Comparison of ENCODE assay signal across 19 mouse cellular contexts in genomic region chr14:57377531-57377930, GRCm38 (mm10). TPM values are rescaled to one million over a fixed set of nuclear protein-coding genes. Genes with fewer than 3 reads are reported as not detected.
DNase-seq lines count a peak whose midpoint lies in the region; ATAC-seq lines count a peak whose summit lies in the region.
"Had no signal": no experiment of that assay in that cellular context is flagged by ENCODE, and none has a peak within 500 bp of the region (broad histone marks: within the 10 kb centered on the region; RNA-seq: fewer than 3 reads in every experiment).

No protein-coding gene starts in this region.

- no peaks in the 10 kb centered on the region for H3K36me3 ChIP-seq in kidney, embryonic 14.5 days (ENCODE audit: control insufficient read depth, insufficient read depth, low read length)
- H3K36me3 ChIP-seq: embryonic facial prominence, embryonic 15.5 days; forebrain, embryonic 10.5 days; heart, embryonic 12.5 days; hindbrain, embryonic 10.5 days had no signal

- 66% methylated on average over 5 of the region's 5 CpGs for WGBS in kidney, embryonic 14.5 days

- H3K9ac ChIP-seq in kidney, embryonic 14.5 days (ENCODE audit: low read depth, low read length) = no peak overlapping the region
- H3K9ac ChIP-seq: embryonic facial prominence, embryonic 15.5 days; heart, embryonic 12.5 days had no signal

- no peaks in the 10 kb centered on the region for H3K4me1 ChIP-seq in kidney, embryonic 14.5 days (ENCODE audit: control insufficient read depth, insufficient read depth, low read length)
- H3K4me1 ChIP-seq: embryonic facial prominence, embryonic 15.5 days; heart, embryonic 12.5 days; hindbrain, embryonic 10.5 days had no signal

- H3K27ac ChIP-seq in kidney, embryonic 14.5 days (ENCODE audit: low read depth, low read length) = no peak overlapping the region
- H3K27ac ChIP-seq: embryonic facial prominence, embryonic 15.5 days; forebrain, embryonic 10.5 days; gastrocnemius, adult 2 months; hindbrain, embryonic 10.5 days had no signal

- H3K4me3 ChIP-seq in kidney, embryonic 14.5 days (ENCODE audit: low read length) = no peak overlapping the region
- H3K4me3 ChIP-seq: embryonic facial prominence, embryonic 15.5 days; erythroblast, embryonic 14.5 days; forebrain, embryonic 10.5 days; gastrocnemius, adult 2 months; heart, embryonic 12.5 days; hindbrain, embryonic 10.5 days had no signal

- no peak for ATAC-seq in kidney, embryonic 14.5 days (ENCODE audit: low FRiP score, low TSS enrichment)
- ATAC-seq: forebrain, embryonic 14.5 days had no signal

- H3K9me3 ChIP-seq in kidney, embryonic 14.5 days (ENCODE audit: control insufficient read depth, low read length) = no peaks in the 10 kb centered on the region
- H3K9me3 ChIP-seq: embryonic facial prominence, embryonic 15.5 days; forebrain, embryonic 10.5 days; heart, embryonic 12.5 days; hindbrain, embryonic 10.5 days had no signal

- no peak overlapping the region for H3K4me2 ChIP-seq in kidney, embryonic 14.5 days (replicated peaks; ENCODE audit: low read depth, low read length)
- H3K4me2 ChIP-seq: embryonic facial prominence, embryonic 15.5 days; heart, embryonic 12.5 days had no signal

- peak; percentile 68 to 71 for DNase-seq in kidney, adult 8-10 months
- peak; percentile 31 for DNase-seq in kidney, postnatal 10 days
- peak; percentile 45 to 81 for DNase-seq in kidney, postnatal 25 days
- DNase-seq in testis, postnatal 10 days (ENCODE audit: low spot score) = no peak
- no peak for DNase-seq in lung, postnatal 10 days
- DNase-seq: adrenal gland, adult 8-10 months; adrenal gland, postnatal 36 days; cerebellum, adult 2 months; cerebellum, postnatal 10 days; embryo, embryonic 11 days; gastrocnemius, adult 2 months; gastrocnemius, postnatal 25 days had no signal

- no peaks in the 10 kb centered on the region for H3K27me3 ChIP-seq in kidney, embryonic 14.5 days (ENCODE audit: control insufficient read depth, insufficient read depth, low read length)
- H3K27me3 ChIP-seq: embryonic facial prominence, embryonic 15.5 days; heart, embryonic 12.5 days had no signal

RNA-seq across cellular contexts. Expression of gene Cryl1, which starts 20.8 kb away (rescaled TPM):
- polyA plus RNA-seq in kidney, embryonic 14.5 days (2014; fragmentation: Nextera tagmentation; extraction: Ambion mirVana) = 14.3 and 17.6 TPM in 2 replicates

RNA-seq across cellular contexts. Expression of gene Ift88, which starts 46.3 kb away (rescaled TPM):
- 16.2 and 22.5 TPM in 2 replicates for polyA plus RNA-seq in kidney, embryonic 14.5 days (2014; fragmentation: Nextera tagmentation; extraction: Ambion mirVana)
- polyA plus RNA-seq: erythroblast, embryonic 14.5 days had no signal

Comparison
In these comparisons a context has a peak if more than half of its experiments do, and no peak if none do; other contexts are left out.
1. DNase-seq: peak in kidney, adult 8-10 months (2 of 2), kidney, postnatal 10 days (single experiment) and kidney, postnatal 25 days (2 of 2); none in testis, postnatal 10 days (single experiment) and lung, postnatal 10 days (single experiment).